Mouse (Mus musculus): Measurements from ENCODE around the gene Eif2ak1. TPM values are rescaled to one million over a fixed set of nuclear protein-coding genes. Genes with fewer than 3 reads are reported as not detected.
"Not testable (repeated sequence)": the region's sequence is repeated elsewhere in the genome, so short reads cannot be mapped to it uniquely, and the experiment has no call there.

The Eif2ak1 gene
- 44.8 and 47.6 TPM in 2 replicates for polyA plus RNA-seq (2016; fragmentation: Nextera tagmentation; extraction: Ambion mirVana)

DNA sequence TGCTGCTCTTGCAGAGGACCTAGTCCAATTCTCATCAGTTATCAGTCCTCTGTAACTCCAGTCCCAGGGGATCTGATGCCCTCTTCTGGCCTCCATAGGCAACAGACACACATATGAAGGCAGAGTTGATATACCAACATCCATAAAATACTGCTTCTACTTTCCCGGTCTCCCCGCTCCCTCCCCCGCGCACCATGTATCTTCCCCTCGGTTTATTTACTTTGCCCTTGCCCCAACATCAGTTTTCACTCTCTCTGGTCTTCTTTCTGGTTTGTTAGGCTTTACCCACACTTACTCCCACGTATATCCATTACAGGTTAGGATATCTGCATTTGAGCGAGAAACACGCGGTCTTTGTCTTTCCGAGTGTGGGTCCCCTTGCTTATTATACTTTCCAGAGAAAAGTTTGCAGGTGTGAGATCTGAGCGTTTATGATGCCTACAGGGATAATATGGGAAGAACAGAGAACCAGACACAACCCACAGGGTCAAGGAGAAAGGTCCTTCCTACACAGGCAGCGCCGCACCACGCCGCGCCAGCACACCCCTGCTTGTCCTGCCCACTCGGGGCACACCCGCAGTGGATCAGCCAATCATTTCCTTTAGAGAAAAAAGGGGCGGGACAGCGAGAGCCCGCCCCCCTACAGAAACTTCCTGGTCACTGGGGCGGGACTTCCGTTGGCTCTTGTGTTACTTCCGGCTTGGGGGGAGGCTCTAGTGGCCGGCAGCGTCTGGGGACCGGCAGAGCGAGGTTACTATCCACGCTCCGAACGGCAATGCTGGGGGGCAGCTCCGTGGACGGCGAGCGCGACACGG is at the start of gene Eif2ak1:
Gene Eif2ak1, plus strand, starts transcription at position 673 of the 815 bp plus-strand sequence.
- H3K4me3 ChIP-seq: peak within 1 kb of the TSS; percentile 85
- peaks cover 12% of the 10 kb centered on the region for H3K4me1 ChIP-seq
- WGBS: 0% methylated on average over 36 of the region's 37 CpGs
- no peaks in the 10 kb centered on the region for H3K36me3 ChIP-seq
- H3K27me3 ChIP-seq: no peaks in the 10 kb centered on the region
- H3K4me2 ChIP-seq (replicated peaks): peak within 1 kb of the TSS; percentile 71
- peak within 1 kb of the TSS; percentile 72 for H3K27ac ChIP-seq (replicated peaks)
- peak within 1 kb of the TSS; percentile 89 for H3K9ac ChIP-seq (replicated peaks)
- H3K9me3 ChIP-seq: no peaks in the 10 kb centered on the region
- ATAC-seq (ENCODE audit: low FRiP score, low read depth): peak; percentile 99

DNA sequence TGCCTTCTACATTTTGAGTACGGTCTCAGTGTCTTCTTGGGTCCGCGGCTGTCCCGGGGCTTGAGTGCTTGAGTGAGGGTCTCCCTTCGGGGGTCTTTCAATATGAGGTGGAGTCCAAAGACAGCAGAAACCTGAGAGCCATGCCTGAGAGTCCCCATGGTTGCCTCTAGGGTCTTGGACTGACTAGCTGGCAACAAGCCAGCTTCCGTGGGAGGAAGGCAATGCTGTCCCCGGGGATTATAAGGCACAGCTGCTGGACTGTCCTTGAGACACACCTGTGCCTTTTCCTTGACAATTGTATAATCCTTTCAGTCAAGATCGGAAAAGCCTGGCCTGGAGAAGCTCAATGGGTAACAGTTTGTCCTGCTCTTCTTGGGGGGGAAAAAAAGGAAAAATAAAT is 35.6 kb upstream of the Eif2ak1 start:
- 83% methylated on average over 8 of the region's 8 CpGs for WGBS
- no peak overlapping the region for H3K27ac ChIP-seq (replicated peaks)
- H3K9me3 ChIP-seq: no peaks in the 10 kb centered on the region
- H3K4me1 ChIP-seq: no peaks in the 10 kb centered on the region
- no peak overlapping the region for H3K4me2 ChIP-seq (replicated peaks)
- no peaks in the 10 kb centered on the region for H3K27me3 ChIP-seq
- H3K36me3 ChIP-seq: no peaks in the 10 kb centered on the region
- H3K4me3 ChIP-seq: no peak overlapping the region
- no peak for ATAC-seq (ENCODE audit: low FRiP score, low read depth)
- H3K9ac ChIP-seq (replicated peaks): no peak overlapping the region

DNA sequence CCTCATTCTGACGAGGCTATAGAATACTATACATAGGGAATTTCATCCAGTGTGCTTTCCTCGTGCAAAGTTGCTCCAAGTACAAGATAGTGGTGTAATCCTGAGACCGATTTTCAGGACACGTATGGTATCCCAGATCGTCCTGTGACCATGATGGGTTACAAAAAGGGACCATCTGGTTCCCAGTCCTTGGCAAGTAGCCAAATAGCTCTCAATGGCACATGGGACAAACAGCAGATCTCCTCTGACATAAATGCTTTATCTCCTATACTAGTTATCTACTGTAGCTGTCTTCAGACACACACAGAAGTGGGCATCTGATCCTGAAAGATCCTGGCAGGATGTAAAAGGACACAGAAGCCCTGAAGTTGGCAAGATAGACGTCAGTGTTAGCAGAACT is 32.2 kb upstream of the Eif2ak1 start:
- Histone ChIP-seq H3K9me3 (no peaks in the 10 kb centered on the region), H3K4me3 (no peak overlapping the region), H3K27ac (replicated peaks) (no peak overlapping the region), H3K9ac (replicated peaks) (no peak overlapping the region), H3K4me1 (no peaks in the 10 kb centered on the region), H3K27me3 (no peaks in the 10 kb centered on the region), H3K36me3 (no peaks in the 10 kb centered on the region), H3K4me2 (replicated peaks) (no peak overlapping the region)
- no peak for ATAC-seq (ENCODE audit: low FRiP score, low read depth)
- 81% methylated on average over 6 of the region's 6 CpGs for WGBS

DNA sequence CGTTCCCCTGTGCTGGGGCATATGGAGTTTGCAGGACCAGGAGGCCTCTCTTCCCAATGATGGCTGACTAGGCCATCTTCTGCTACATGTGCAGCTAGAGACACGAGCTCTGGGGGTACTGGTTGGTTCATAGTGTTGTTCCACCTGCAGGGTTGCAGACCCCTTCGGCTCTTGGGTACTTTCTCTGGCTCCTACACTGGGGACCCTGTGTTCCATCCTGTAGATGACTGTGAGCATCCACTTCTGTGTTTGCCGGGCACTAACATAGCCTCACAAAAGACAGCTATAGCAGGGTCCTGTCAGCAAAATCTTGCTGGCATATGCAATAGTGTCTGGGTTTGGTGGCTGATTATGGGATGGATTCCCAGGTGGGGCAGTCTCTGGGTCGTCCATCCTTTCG is 16.4 kb upstream of the Eif2ak1 start:
- H3K36me3 ChIP-seq; H3K27ac ChIP-seq (replicated peaks); H3K4me3 ChIP-seq; ATAC-seq (ENCODE audit: low FRiP score, low read depth); H3K9me3 ChIP-seq; H3K4me1 ChIP-seq; H3K4me2 ChIP-seq (replicated peaks); H3K27me3 ChIP-seq; H3K9ac ChIP-seq (replicated peaks): not testable (repeated sequence)
- 82% methylated on average over 6 of the region's 6 CpGs for WGBS

DNA sequence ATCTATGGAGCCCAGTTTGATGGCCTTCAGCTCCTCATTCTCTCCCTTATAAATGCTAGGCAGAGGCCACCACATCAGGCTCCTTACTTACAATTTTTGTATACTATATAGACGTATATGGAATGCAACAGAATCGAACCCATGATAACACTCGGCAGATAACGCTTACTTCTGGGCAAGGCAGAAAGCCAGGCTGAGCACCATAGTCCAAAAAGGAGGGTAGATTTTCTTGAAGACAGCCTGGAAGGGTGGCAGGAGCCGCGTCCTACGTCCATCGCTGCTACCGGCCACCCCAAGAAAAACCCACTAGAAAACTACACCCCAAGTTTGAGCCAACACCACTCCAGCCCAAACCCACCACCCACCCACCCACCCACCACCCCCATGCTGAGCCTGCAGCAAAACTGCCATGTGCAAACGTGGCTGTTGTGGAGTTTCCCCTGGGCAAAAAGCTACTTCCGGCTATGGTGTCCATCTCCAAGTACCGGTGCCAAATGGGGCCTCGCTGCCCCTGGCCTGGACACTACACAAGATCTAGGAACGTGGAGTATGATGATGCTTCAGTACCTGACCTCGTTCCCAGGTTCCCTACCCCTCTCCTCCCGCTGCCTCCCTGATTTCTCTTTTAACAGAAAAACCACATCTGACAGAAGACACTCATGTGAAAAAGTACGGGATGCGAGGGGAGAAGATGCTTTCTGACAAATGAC is 13.4 kb upstream of the Eif2ak1 start:
- Histone ChIP-seq H3K9me3 (no peaks in the 10 kb centered on the region), H3K36me3 (no peaks in the 10 kb centered on the region), H3K4me3 (no peak overlapping the region), H3K9ac (replicated peaks) (no peak overlapping the region), H3K4me1 (no peaks in the 10 kb centered on the region), H3K27ac (replicated peaks) (no peak overlapping the region), H3K27me3 (no peaks in the 10 kb centered on the region), H3K4me2 (replicated peaks) (no peak overlapping the region)
- WGBS: 88% methylated on average over 18 of the region's 18 CpGs
- no peak for ATAC-seq (ENCODE audit: low FRiP score, low read depth)

DNA sequence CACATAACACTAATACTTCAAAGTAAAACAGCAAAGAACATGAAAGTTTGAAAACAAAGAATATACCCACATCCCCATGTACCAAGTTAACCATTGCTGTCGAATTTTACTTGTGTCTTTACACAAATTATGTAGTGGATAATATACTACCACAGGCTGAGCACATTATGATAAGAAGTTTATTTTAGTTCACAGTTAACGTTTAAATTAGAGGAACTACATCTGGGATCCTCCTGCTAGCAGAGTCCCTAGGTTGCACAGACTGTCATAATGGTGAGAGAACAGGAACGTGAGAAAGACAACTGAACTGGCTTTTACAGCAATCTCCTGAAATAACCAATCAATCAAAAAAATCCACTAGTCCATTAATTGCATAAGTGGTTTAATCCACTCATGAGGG is 10.3 kb upstream of the Eif2ak1 start:
- H3K36me3 ChIP-seq: no peaks in the 10 kb centered on the region
- H3K4me2 ChIP-seq (replicated peaks): no peak overlapping the region
- H3K27me3 ChIP-seq: no peaks in the 10 kb centered on the region
- no peaks in the 10 kb centered on the region for H3K4me1 ChIP-seq
- WGBS: 81% methylated on average over 3 of the region's 3 CpGs
- no peak for ATAC-seq (ENCODE audit: low FRiP score, low read depth)
- no peaks in the 10 kb centered on the region for H3K9me3 ChIP-seq
- H3K9ac ChIP-seq (replicated peaks): no peak overlapping the region
- H3K4me3 ChIP-seq: no peak overlapping the region
- H3K27ac ChIP-seq (replicated peaks): no peak overlapping the region

DNA sequence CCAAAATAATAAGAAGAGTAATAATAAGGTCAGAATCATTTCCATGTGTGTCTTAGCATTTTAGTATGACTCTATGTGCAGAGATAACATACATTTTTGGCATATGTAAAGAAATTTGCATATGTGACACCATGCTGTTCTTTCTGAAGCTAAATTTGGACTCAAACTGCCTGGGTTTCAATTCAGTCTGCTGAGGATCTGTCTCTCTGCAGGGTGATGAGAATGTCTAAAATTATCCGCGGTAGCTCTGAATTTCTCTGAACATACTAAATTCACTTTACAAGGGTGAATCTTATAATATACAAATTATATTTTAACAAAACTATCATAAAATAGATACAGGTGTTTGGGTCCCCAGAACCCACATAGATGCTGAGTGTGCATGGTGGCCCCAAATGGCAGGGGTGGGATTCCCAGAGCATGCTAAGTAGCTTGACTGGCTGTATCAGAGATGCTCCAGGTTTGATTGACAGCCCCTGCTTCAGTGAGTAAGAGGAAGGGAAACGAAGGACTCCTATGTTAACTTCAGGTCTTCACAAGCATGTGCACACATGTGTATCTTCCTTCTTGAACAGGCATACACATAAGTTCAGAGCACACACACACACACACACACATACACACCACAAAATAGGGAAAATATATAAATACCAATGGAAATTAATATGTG is 8.0 kb upstream of the Eif2ak1 start:
- WGBS: 89% methylated on average over 3 of the region's 3 CpGs
- Histone ChIP-seq H3K4me1 (no peaks in the 10 kb centered on the region), H3K27ac (replicated peaks) (no peak overlapping the region), H3K9me3 (no peaks in the 10 kb centered on the region), H3K27me3 (no peaks in the 10 kb centered on the region), H3K4me2 (replicated peaks) (no peak overlapping the region), H3K9ac (replicated peaks) (no peak overlapping the region), H3K4me3 (no peak overlapping the region), H3K36me3 (no peaks in the 10 kb centered on the region)
- ATAC-seq (ENCODE audit: low FRiP score, low read depth): no peak

DNA sequence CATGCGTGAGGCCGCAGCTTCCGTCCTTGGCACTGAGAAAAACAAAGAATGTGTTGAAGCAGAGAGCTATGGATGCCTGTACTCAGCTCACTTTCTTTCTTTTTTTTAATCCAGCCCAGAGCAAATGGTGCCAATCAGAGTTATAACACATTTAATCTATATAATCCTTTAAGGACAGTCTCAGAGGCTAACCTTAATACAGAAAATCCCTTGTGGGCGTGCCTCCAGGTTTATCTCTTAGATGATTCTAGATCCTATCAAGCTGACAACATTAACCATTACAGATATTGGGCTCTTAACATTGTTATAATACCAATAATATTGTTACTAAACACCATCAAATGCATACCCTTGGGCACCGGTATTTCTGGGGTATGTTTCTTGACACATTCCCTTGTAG is 5.9 kb upstream of the Eif2ak1 start:
- H3K4me1 ChIP-seq: no peaks in the 10 kb centered on the region
- no peak overlapping the region for H3K4me3 ChIP-seq
- no peak overlapping the region for H3K4me2 ChIP-seq (replicated peaks)
- no peaks in the 10 kb centered on the region for H3K36me3 ChIP-seq
- no peak overlapping the region for H3K9ac ChIP-seq (replicated peaks)
- no peak for ATAC-seq (ENCODE audit: low FRiP score, low read depth)
- H3K27ac ChIP-seq (replicated peaks): no peak overlapping the region
- no peaks in the 10 kb centered on the region for H3K9me3 ChIP-seq
- H3K27me3 ChIP-seq: no peaks in the 10 kb centered on the region
- 91% methylated on average over 5 of the region's 5 CpGs for WGBS

DNA sequence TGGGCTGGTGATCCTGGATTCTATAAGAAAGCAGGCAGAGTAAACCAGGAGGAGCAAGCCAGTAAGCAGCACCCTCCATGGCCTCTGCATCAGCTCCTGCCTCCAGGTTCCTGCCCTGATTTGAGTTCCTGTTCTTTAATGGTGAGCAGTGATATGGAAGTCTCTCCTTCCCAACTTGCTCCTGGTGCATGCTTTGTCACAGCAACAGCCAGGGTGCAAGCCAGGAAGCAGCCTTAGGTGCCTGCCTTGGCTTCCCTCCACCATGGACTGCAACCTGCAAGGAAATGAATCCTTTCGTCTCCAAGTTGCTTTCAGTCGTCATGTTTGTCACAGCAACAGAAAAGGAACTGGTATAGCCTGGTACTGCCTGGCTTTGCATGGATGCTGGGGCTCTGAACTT is 3.0 kb upstream of the Eif2ak1 start:
- Histone ChIP-seq H3K36me3 (no peaks in the 10 kb centered on the region), H3K9me3 (no peaks in the 10 kb centered on the region), H3K4me2 (replicated peaks) (no peak overlapping the region), H3K27me3 (no peaks in the 10 kb centered on the region), H3K27ac (replicated peaks) (no peak overlapping the region), H3K9ac (replicated peaks) (no peak overlapping the region), H3K4me3 (no peak overlapping the region), H3K4me1 (peaks cover 12% of the 10 kb centered on the region)
- no peak for ATAC-seq (ENCODE audit: low FRiP score, low read depth)
- 74% methylated on average over 2 of the region's 2 CpGs for WGBS

DNA sequence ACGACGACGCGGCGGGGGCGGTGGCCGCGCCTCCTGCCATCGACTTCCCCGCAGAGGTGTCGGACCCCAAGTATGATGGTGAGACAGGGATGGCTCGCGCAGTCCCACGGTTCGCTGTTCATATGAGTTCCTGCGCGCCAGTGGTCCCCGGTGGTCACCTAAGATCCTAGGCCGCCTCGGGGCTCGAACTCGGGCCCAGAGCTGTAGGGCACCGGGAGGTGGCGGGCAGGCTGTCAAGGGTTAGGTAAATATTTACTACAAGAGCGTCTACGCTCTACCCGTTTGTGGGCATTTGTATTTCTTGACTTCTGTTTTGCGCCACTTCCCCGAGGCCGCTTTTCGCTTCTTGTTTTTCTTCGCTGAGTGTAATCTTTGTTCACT is 333 bp downstream of the Eif2ak1 start:
- Histone ChIP-seq H3K4me3 (peak overlapping the region; percentile 85), H3K9me3 (no peaks in the 10 kb centered on the region), H3K9ac (replicated peaks) (peak overlapping the region; percentile 89), H3K27me3 (no peaks in the 10 kb centered on the region), H3K36me3 (no peaks in the 10 kb centered on the region), H3K4me2 (replicated peaks) (peak overlapping the region; percentile 71), H3K4me1 (peaks cover 12% of the 10 kb centered on the region), H3K27ac (replicated peaks) (peak overlapping the region; percentile 61)
- ATAC-seq (ENCODE audit: low FRiP score, low read depth): peak; percentile 78
- whole genome bisulfite sequencing: under 1% methylated on average over 31 of the region's 32 CpGs

DNA sequence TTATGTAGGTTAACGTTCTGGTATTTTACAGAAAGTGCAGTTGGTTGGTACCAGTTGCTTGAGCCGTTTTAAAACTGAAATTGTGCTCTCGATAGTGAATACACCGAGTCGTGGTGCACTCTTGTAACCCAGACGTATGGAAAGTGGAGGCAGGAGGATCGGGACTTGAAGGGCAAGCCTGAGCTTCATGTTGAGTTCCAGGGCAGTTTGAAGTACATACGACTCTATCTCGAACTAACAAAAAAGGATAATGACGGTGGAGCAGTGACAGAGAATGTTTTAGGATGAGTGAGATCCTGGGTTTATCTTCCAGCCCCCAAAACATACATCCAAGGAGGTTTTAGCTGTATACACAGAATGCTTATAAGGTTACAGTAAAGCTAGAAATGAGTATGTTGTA is 873 bp downstream of the Eif2ak1 start:
- Histone ChIP-seq H3K9me3 (no peaks in the 10 kb centered on the region), H3K27me3 (no peaks in the 10 kb centered on the region), H3K9ac (replicated peaks) (peak overlapping the region; percentile 89), H3K36me3 (no peaks in the 10 kb centered on the region), H3K4me3 (peak overlapping the region; percentile 85), H3K4me1 (peaks cover 12% of the 10 kb centered on the region), H3K4me2 (replicated peaks) (peak overlapping the region; percentile 71), H3K27ac (replicated peaks) (no peak overlapping the region)
- WGBS: 20% methylated on average over 10 of the region's 10 CpGs
- ATAC-seq (ENCODE audit: low FRiP score, low read depth): no peak

DNA sequence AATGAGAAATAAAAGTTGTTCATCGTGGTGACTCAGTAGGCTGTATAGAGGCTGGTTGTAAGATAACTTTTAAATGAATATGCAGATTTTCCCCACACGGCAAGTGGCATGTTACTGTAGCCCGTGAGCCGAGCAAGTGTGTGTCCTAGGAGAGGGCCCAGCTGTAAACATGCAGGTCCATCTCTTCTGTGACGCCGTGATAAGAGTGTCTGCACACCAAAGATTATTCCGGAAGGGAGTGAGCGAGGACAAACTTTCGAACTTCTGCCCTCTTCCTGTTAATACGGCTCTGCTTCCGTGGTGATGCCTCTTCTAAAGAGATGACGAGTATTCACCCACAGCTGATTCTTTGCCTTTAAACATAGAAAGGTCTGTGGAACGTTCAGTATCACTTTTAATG is 1.4 kb downstream of the Eif2ak1 start:
- Histone ChIP-seq H3K27me3 (no peaks in the 10 kb centered on the region), H3K4me3 (no peak overlapping the region), H3K9ac (replicated peaks) (no peak overlapping the region), H3K4me2 (replicated peaks) (peak overlapping the region; percentile 71), H3K36me3 (no peaks in the 10 kb centered on the region), H3K27ac (replicated peaks) (no peak overlapping the region), H3K9me3 (no peaks in the 10 kb centered on the region), H3K4me1 (peaks cover 12% of the 10 kb centered on the region)
- WGBS: 90% methylated on average over 13 of the region's 13 CpGs
- no peak for ATAC-seq (ENCODE audit: low FRiP score, low read depth)

Data from midbrain, embryonic 12.5 days (tissue).